Mouse (Mus musculus) left cerebral cortex, postnatal 4 days (tissue): Measurements from ENCODE around the gene Mapk8ip1. TPM values are rescaled to one million over a fixed set of nuclear protein-coding genes. Genes with fewer than 3 reads are reported as not detected.

ENCODE experiments used
- DNase-seq: peaks from one replicate; pipeline ENCODE4 v3.0.0-alpha.2; 2022
- intact Hi-C: fragments of 180-260 bp; cut with DNase I; formaldehyde crosslinking; loops from one replicate; pipeline ENCODE4 v1.15.1; 2025
- total RNA-seq, 2 experiments: library from RNA; stranded (reverse); gene quantifications; 2 replicates each; pipeline ENCODE4 v1.2.3; 2021

The Mapk8ip1 gene
- total RNA-seq, 2 experiments from 2014 or later, result 306 to 339 TPM

- DNase-seq, result peak; percentile 83
- intact Hi-C loops, result no loop called here
Measured at GRCm38 (mm10) chr2:92391703-92392317, 9.3 kb downstream of the Mapk8ip1 start.

GRCm38 (mm10) chr2:92391116-92391515, 9.9 kb downstream of the Mapk8ip1 start:
- no peak for DNase-seq
- intact Hi-C loops, result no loop called here

DNA sequence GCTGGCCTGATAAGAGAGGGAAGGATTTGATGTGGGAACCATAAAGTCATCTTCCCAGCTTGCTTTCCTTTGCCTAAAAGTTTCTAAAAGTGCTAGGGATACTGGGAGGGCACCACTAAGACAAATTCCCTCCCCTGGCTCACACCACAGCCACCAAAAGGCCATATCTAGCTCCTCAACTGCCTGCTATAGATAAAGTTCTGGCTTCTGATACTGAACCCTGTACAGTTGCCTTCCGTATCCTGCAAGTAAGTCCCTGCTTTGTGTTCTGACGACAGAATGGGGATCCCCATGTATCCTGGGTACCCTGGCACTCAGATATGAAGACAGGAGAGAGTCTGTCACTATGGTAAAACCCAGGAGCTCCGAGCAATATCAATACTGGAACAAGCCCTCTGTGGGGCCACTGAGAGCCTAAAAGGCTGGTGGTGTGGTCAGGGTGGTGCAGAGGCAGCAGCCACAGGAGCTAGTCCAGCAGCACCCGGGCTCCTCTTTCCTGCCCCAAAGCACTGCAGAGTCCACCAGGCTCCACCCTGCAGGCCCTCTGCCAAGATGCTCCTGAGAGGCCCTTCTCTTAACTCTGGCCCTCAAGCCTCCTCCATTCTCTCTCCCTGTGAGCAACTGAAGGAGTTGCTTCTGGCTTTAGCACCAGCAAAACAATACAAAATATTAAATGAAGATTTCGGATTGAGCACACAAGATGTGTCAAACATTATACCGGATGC, 10.7 kb downstream of the Mapk8ip1 start:
- DNase-seq, result no peak
- intact Hi-C loops, result no loop called here

- intact Hi-C loops, result no loop called here
- no peak for DNase-seq
Measured at GRCm38 (mm10) chr2:92389645-92390044, 11.4 kb downstream of the Mapk8ip1 start.

DNA sequence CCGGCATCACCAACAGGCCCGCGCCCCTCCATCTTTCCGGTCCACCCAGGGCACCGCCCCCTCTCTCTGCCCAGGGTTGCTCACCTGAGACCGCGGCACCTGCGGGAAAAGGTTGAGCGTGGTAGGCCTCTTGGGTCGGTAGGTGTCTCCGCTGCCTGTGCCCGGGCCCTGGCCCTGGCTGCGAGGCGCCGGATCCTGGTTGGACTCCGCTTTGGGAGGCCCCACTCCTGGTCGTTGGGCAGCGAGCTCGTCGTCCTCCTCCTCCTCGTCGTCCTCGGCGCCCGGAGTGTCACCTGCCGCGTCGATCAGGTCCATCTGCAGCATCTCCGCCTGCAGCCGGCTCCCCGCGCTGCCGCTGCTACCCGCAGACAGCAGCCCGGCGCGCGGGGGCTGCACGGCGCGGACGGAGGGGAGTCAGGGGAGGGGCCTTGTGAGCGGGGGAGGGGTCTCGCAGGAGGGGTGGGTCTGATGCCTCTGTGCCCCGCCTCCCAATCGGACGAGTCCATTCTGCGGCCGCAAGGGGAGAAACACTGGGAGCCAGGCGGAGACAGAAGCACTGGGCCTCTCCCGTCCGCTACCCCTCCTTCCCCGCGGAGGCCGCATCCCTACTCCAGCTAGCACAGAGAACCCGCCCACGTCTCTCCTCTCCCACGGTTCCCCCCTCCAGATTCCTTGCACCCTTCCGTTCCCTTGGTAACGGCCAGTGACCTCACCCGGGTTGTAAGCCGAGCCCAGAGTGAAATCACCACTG, 12.0 kb downstream of the Mapk8ip1 start:
- intact Hi-C loops, result no loop called here
- DNase-seq, result peak; percentile 97

- peak; percentile 32 for DNase-seq
- intact Hi-C loops, result no loop called here
Measured at GRCm38 (mm10) chr2:92388081-92388517, 13.0 kb downstream of the Mapk8ip1 start.

- intact Hi-C loops, result no loop called here
- DNase-seq, result no peak
Measured at GRCm38 (mm10) chr2:92387646-92388045, 13.4 kb downstream of the Mapk8ip1 start.

- intact Hi-C loops, result no loop called here
- no peak for DNase-seq
Measured at GRCm38 (mm10) chr2:92386821-92387570, 14.1 kb downstream of the Mapk8ip1 start.

GRCm38 (mm10) chr2:92385113-92386051, 15.7 kb downstream of the Mapk8ip1 start:
- no peak for DNase-seq
- intact Hi-C loops, result no loop called here

DNA sequence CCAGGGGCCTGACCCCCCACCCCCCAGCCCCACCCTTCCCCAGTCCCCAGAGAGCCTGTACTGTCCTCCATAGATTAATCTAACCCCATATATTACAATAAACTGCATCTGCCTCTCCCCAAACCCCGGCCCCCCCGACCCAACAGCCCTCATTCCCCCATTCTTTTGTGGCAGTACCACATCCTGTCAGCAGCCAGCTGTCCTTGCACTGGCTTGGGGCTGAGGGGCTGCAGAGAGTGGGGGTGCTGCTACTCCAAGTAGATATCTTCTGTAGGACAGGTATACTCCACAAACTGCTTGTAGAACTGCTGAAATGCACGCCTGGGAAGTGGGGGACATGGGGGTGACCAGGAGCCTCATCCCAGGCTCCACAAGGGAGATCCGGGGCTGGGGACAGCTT, 17.0 kb downstream of the Mapk8ip1 start:
- intact Hi-C loops, result no loop called here
- no peak for DNase-seq

- intact Hi-C loops, result no loop called here
- no peak for DNase-seq
Measured at GRCm38 (mm10) chr2:92382759-92383158, 18.3 kb downstream of the Mapk8ip1 start.

DNA sequence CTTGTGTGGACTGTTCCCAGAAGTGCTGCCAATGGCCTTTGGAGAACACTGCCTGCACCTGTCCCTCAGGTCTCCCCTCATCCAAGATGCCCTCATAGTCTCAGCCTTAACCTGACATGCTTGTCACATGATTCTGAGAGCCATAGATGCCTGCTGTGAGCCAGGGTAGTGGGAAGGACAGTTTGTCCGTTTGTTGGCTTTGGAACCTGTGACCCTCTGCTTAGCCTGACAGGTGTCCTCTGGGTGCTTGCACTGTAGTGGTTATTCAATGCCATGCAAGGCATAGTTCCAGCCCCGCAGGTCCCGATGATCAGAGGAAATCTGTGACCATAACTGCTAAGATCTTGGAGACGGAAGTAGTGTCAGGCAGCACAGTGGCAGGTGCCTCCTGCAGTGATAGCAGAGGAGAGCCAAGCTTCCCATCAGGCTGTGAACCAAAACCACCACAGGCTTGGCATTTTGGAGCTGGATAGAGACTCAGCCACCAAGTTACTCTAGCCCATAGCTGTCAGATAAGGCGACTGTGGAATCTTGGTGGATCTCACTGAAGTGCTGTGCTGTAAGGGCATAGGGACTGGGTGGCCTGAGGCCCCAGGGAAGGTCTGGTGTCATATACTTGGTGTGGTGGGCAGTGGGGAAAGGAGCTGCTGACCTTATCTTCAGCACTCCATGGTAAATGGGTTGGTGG, 19.0 kb downstream of the Mapk8ip1 start, which contains the start of gene 1700029I15Rik:
Gene 1700029I15Rik (plus strand): TSS at position 638 of the 688 bp plus-strand sequence.
- intact Hi-C loops, result no loop called here
- no peak for DNase-seq

GRCm38 (mm10) chr2:92381161-92381560, 19.9 kb downstream of the Mapk8ip1 start:
- no peak for DNase-seq
- intact Hi-C loops, result no loop called here

DNA sequence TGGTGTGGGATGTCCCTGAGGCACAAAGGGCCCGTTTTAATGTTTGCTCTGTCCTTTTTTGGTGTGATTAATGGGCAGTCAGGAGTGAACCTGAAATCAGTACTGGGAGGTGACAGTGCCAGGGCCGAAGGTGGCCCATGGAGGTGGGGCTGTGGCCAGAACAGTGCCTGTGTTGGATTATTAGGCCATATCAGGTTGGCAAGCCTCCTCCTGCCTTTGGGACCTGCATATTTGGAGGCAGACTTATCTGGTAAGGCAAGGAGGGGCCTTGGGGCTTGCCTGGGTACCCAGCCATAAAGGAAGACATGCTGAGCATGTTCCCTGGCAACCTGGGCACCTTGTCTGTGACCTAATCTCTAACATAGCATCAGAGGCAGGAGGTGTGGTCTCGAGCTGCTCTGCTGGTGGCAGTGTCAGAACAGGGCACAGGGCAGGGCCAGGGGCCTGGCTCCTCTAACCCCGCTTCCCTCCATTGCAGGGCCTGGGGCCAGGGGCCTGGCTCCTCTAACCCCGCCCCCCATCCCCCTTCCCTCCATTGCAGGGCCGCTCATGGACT, 20.5 kb downstream of the Mapk8ip1 start:
- intact Hi-C loops, result no loop called here
- no peak for DNase-seq

- no peak for DNase-seq
- intact Hi-C loops, result no loop called here
Measured at GRCm38 (mm10) chr2:92379783-92380494, 21.1 kb downstream of the Mapk8ip1 start.

GRCm38 (mm10) chr2:92377320-92377719, 23.7 kb downstream of the Mapk8ip1 start:
- intact Hi-C loops, result no loop called here

DNA sequence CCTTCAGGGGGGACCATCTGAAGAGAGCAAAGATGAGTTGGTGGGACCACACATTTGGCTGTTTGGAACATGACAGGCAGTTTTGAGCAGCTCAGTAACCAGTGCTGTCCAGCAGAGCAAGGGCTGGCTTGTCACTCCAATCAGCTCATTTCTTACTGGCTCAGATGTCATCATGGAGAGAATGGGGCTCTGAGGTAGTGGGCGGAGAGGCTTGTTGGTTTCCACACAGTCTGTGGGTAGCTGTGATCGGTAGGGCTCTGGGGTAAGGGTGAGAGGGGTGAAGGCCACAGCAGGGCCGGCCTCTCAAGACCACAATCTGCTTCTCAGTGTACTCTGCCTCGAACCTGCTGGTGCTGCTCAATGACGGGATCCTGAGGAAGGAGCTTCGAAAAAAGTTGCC, 24.8 kb downstream of the Mapk8ip1 start:
- intact Hi-C loops, result no loop called here
- DNase-seq, result no peak

More at GRCm38 (mm10) chr2:92377320-92377719, 23.7 kb downstream of the Mapk8ip1 start:
- DNase-seq, result no peak

DNA sequence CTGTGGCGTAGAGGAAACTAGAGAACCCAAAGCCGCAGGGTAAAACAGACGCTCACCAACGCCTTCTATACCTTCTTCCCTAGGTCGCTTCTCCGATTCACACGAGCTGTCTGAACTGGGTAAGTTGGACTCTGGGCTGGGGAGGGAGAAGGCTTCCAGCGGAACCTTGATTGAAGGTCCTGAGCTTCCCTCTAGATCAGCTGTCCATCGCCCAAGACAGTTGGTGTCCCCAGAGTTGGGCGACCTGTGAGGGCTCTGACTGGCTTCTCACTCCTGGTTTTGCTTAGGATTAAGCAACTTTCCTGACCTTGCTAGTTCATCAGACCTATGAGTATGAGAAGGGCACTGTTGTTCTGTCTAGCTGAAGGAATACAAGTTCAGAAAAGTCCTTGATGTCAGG, 25.3 kb downstream of the Mapk8ip1 start:
- DNase-seq, result no peak
- intact Hi-C loops, result no loop called here
